Mouse (Mus musculus) lung, embryonic 14.5 days (tissue): Measurements from ENCODE around the gene Unc13b. TPM values are rescaled to one million over a fixed set of nuclear protein-coding genes. Genes with fewer than 3 reads are reported as not detected.

Source experiments
- ATAC-seq: fragments of 200-750 bp; cut with Nextera tagmentation; 2 replicates; pipeline ENCODE4 v1.8.0; 2017; ENCODE audit warnings: mild to moderate bottlenecking, moderate TSS enrichment, moderate library complexity; ENCODE audit not compliant: insufficient read depth
- DNase-seq: peaks from one replicate; pipeline ENCODE4 v3.0.0-alpha.2; 2015
- H3K27ac ChIP-seq: fragments of 300-500 bp; sonication (generic); 2 replicates; pipeline ENCODE4 v1.5.1; 2014; ENCODE audit warnings: low read depth, mild to moderate bottlenecking, moderate library complexity
- H3K27me3 ChIP-seq: fragments of 300-500 bp; sonication (generic); 2 replicates; pipeline ENCODE4 v1.6.1; 2014; ENCODE audit warnings: low read length, control low read depth; ENCODE audit not compliant: insufficient read depth
- H3K36me3 ChIP-seq: fragments of 300-500 bp; sonication (generic); 2 replicates; pipeline ENCODE4 v1.6.1; 2014; ENCODE audit warnings: control low read depth; ENCODE audit not compliant: insufficient read depth
- H3K4me1 ChIP-seq: fragments of 300-500 bp; sonication (generic); 2 replicates; pipeline ENCODE4 v1.6.1; 2014; ENCODE audit warnings: antibody characterized with exemption, control low read depth; ENCODE audit not compliant: insufficient read depth
- H3K4me2 ChIP-seq: fragments of 300-500 bp; sonication (generic); 2 replicates; pipeline ENCODE4 v1.6.1; 2014; ENCODE audit warnings: mild to moderate bottlenecking
- H3K4me3 ChIP-seq: fragments of 300-500 bp; sonication (generic); 2 replicates; pipeline ENCODE4 v1.5.1; 2014; ENCODE audit warnings: low read depth, low read length
- H3K9ac ChIP-seq: fragments of 300-500 bp; sonication (generic); 2 replicates; pipeline ENCODE4 v1.6.1; 2014
- H3K9me3 ChIP-seq: fragments of 300-500 bp; sonication (generic); 2 replicates; pipeline ENCODE4 v1.6.1; 2016; ENCODE audit warnings: low read depth, low read length, control low read depth
- CTCF ChIP-seq: IDR thresholded peaks from 2 replicates; pipeline ENCODE4 v1.5.1; 2016; ENCODE audit warnings: antibody characterized with exemption, low read depth
- WGBS: fragments of 180-500 bp; shearing (Covaris S2); extraction: QIAGEN DNeasy Blood & Tissue Kit; methylation state at CpG from one replicate; pipeline ENCODE4 v1.1.7; 2014; 5-methylcytosine and 5-hydroxymethylcytosine counted together
- polyA plus RNA-seq: library from polyadenylated mRNA; unstranded; fragments of >200 nt; fragmentation: Nextera tagmentation; extraction: Ambion mirVana; gene quantifications from 2 replicates; pipeline ENCODE4 v1.2.1, GENCODE M21; 2014

Gene Unc13b
- polyA plus RNA-seq, 1 experiment from 2014 or later = 8.2 TPM

GRCm38 (mm10) chr4:43020876-43021275 is 37.9 kb upstream of the Unc13b start:
- no peak for ATAC-seq
- peaks cover 62% of the 10 kb centered on the region for H3K36me3 ChIP-seq

GRCm38 (mm10) chr4:43021341-43021740 is 37.4 kb upstream of the Unc13b start:
- no peak overlapping the region for H3K4me3 ChIP-seq
- no peak overlapping the region for H3K4me2 ChIP-seq
- H3K27me3 ChIP-seq = no peaks in the 10 kb centered on the region
- no peak for DNase-seq
- 0 out of 2 replicates have a peak, but pooled peaks cover 4% of the 10 kb centered on the region for H3K4me1 ChIP-seq
- peaks cover 61% of the 10 kb centered on the region for H3K36me3 ChIP-seq
- H3K9ac ChIP-seq = no peak overlapping the region
- WGBS = 76% methylated on average over 17 of the region's 17 CpGs
- H3K9me3 ChIP-seq = no peaks in the 10 kb centered on the region
- no peak overlapping the region for H3K27ac ChIP-seq
- no peak for ATAC-seq
- no peak for TF ChIP-seq CTCF

More at GRCm38 (mm10) chr4:43020876-43021275, 37.9 kb upstream of the Unc13b start:
- TF ChIP-seq CTCF = no peak
- Histone ChIP-seq H3K9me3 (no peaks in the 10 kb centered on the region), H3K27me3 (no peaks in the 10 kb centered on the region), H3K27ac (no peak overlapping the region), H3K4me1 (0 out of 2 replicates have a peak, but pooled peaks cover 4% of the 10 kb centered on the region), H3K4me3 (no peak overlapping the region), H3K4me2 (no peak overlapping the region), H3K9ac (no peak overlapping the region)
- 86% methylated on average over 16 of the region's 16 CpGs for WGBS
- DNase-seq = no peak

GRCm38 (mm10) chr4:43024673-43025072 is 34.1 kb upstream of the Unc13b start:
- Histone ChIP-seq H3K9ac (peak overlapping the region; percentile 56), H3K27ac (no peak overlapping the region; the same call in 1 of the 2 replicates), H3K9me3 (no peaks in the 10 kb centered on the region), H3K4me3 (peak overlapping the region; percentile 62), H3K4me1 (0 out of 2 replicates have a peak, but pooled peaks cover 4% of the 10 kb centered on the region), H3K36me3 (peaks cover 70% of the 10 kb centered on the region), H3K4me2 (peak overlapping the region; percentile 71), H3K27me3 (no peaks in the 10 kb centered on the region)
- DNase-seq (no peak), ATAC-seq (no peak)
- no peak for TF ChIP-seq CTCF
- 75% methylated on average over 14 of the region's 14 CpGs for WGBS

GRCm38 (mm10) chr4:43025084-43025960 is 33.4 kb upstream of the Unc13b start, which contains the start of gene Pigo:
Gene Pigo, minus strand, starts transcription at chr4:43025819.
- Histone ChIP-seq H3K9me3 (no peaks in the 10 kb centered on the region), H3K4me2 (peak within 1 kb of the TSS; percentile 71), H3K4me1 (0 out of 2 replicates have a peak, but pooled peaks cover 4% of the 10 kb centered on the region), H3K4me3 (peak within 1 kb of the TSS; percentile 62), H3K36me3 (peaks cover 67% of the 10 kb centered on the region), H3K27ac (peak within 1 kb of the TSS; percentile 92), H3K9ac (peak within 1 kb of the TSS; percentile 56), H3K27me3 (no peaks in the 10 kb centered on the region)
- 6% methylated on average over 42 of the region's 42 CpGs for WGBS
- ATAC-seq (peak; percentile 94), DNase-seq (peak; percentile 98)
- TF ChIP-seq CTCF = peak; percentile 87

GRCm38 (mm10) chr4:43029121-43029520 is 29.6 kb upstream of the Unc13b start:
- no peak overlapping the region for H3K4me2 ChIP-seq
- TF ChIP-seq CTCF = no peak
- no peaks in the 10 kb centered on the region for H3K9me3 ChIP-seq
- H3K9ac ChIP-seq = no peak overlapping the region
- H3K27me3 ChIP-seq = no peaks in the 10 kb centered on the region
- WGBS = 95% methylated on average over 7 of the region's 7 CpGs
- H3K4me3 ChIP-seq = no peak overlapping the region
- H3K36me3 ChIP-seq = peaks cover 45% of the 10 kb centered on the region
- ATAC-seq (no peak), DNase-seq (no peak)
- H3K27ac ChIP-seq = no peak overlapping the region
- peaks cover 9% of the 10 kb centered on the region; the same call in 1 of the 2 replicates for H3K4me1 ChIP-seq

- H3K4me3 ChIP-seq = 0 out of 2 replicates have a peak overlapping the region, but pooled peaks have one; percentile 67
- H3K9ac ChIP-seq = no peak overlapping the region
- H3K4me2 ChIP-seq = peak overlapping the region; percentile 73
- no peak for TF ChIP-seq CTCF
- DNase-seq (no peak), ATAC-seq (no peak)
- H3K9me3 ChIP-seq = no peaks in the 10 kb centered on the region
- H3K36me3 ChIP-seq = peaks cover 51% of the 10 kb centered on the region
- no peaks in the 10 kb centered on the region for H3K27me3 ChIP-seq
- H3K27ac ChIP-seq = no peak overlapping the region
- peaks cover 7% of the 10 kb centered on the region; the same call in 1 of the 2 replicates for H3K4me1 ChIP-seq
- WGBS = 91% methylated on average over 9 of the region's 9 CpGs
These were observed 29.0 kb upstream of the Unc13b start for GRCm38 (mm10) chr4:43029749-43030148.

GRCm38 (mm10) chr4:43030352-43030751 is 28.4 kb upstream of the Unc13b start:
- ATAC-seq (no peak), DNase-seq (no peak)
- Histone ChIP-seq H3K27ac (peak overlapping the region; percentile 78; the same call in 1 of the 2 replicates), H3K4me1 (peaks cover 5% of the 10 kb centered on the region; the same call in 1 of the 2 replicates), H3K36me3 (peaks cover 54% of the 10 kb centered on the region), H3K4me2 (peak overlapping the region; percentile 73), H3K4me3 (peak overlapping the region; percentile 67), H3K9ac (peak overlapping the region; percentile 83), H3K9me3 (no peaks in the 10 kb centered on the region), H3K27me3 (no peaks in the 10 kb centered on the region)
- WGBS = 63% methylated on average over 9 of the region's 9 CpGs
- TF ChIP-seq CTCF = no peak
